Mouse (Mus musculus): ENCODE measurements around the gene Olfr722. TPM values are rescaled to one million over a fixed set of nuclear protein-coding genes. Genes with fewer than 3 reads are reported as not detected.
"Not testable (repeated sequence)": the region's sequence is repeated elsewhere in the genome, so short reads cannot be mapped to it uniquely, and the experiment has no call there.

Olfr722 gene
- total RNA-seq (2021): not detected

DNA sequence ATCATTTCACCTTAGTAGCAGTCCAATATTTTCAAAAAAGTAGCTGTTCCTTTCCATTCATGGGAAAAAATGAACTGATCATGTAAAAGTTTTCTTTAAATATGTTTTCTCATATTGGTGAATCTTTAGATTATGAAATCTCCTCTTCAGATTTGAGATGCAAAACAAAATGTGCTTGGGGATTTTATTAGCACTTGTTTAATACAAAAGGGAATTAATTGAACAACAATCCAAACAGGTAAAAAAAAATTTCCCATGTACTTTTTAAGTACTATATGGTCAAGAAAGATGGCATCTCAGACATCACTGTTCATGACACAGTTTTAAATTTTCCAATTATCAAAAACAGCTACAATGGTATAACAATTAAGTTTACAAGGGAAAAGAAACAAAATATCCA is at the start of gene Olfr722:
Gene Olfr722 (minus strand): TSS at position 101 of the 400 bp plus-strand sequence.
- DNase-seq: no peak
- intact Hi-C loops (cut with DNase I): no loop called here

DNA sequence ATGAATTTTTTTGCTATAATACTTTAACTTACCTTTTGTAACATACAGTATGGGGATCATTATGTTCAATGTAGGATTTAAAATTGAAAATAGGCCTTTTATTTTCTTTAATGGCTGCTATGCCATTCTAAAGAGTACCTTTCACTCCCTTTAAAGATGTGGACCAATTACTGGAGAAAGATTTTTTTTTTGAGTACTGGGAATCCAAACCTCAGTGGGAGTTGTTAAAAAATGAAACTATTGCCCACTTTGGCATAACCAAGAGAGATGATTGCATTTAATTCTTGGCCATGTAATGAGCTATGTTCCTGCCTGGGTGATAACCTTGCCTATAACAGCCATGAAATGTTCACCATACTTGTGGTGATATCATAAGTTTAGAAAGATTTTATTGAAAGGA is 29.9 kb upstream of the Olfr722 start, which contains the start of gene Olfr723:
Gene Olfr723 (minus strand): TSS at position 101 of the 400 bp plus-strand sequence.
- not testable (repeated sequence) for DNase-seq
- intact Hi-C loops (cut with DNase I): loop anchor here (5.0 kb wide), 1 partner anchor 36 kb away; no protein-coding TSS in a partner anchor

GRCm38 (mm10) chr14:49860387-49860786 is 41.4 kb downstream of the Olfr722 start:
- intact Hi-C loops (cut with DNase I): loop anchor here (10.0 kb wide), 1 partner anchor 914 kb away; no protein-coding TSS in a partner anchor
- peak; percentile 5 for DNase-seq

Other genes with a start within 250 kb of the Olfr722 start
- 1 to 10 TPM; 4.1 to 4.9 TPM for gene Armh4, start 118.6 kb downstream of the Olfr722 start, total RNA-seq (2021)
- not detected for gene Olfr723, start 29.8 kb upstream of the Olfr722 start, total RNA-seq (2021)
- gene Olfr724, start 61.3 kb upstream of the Olfr722 start, total RNA-seq (2021): not detected
- gene Olfr725, start 138.4 kb upstream of the Olfr722 start, total RNA-seq (2021): not detected
- gene Olfr726, start 189.0 kb upstream of the Olfr722 start, total RNA-seq (2021): not detected
- not detected for gene Olfr727, start 221.2 kb upstream of the Olfr722 start, total RNA-seq (2021)
- gene Olfr728, start 240.7 kb upstream of the Olfr722 start, total RNA-seq (2021): not detected

Data from heart, postnatal 10 days (tissue).